Mouse (Mus musculus): ENCODE measurements around the gene Olfr986.
"Not testable (repeated sequence)": the region's sequence is repeated elsewhere in the genome, so short reads cannot be mapped to it uniquely, and the experiment has no call there.

The Olfr986 gene

DNA sequence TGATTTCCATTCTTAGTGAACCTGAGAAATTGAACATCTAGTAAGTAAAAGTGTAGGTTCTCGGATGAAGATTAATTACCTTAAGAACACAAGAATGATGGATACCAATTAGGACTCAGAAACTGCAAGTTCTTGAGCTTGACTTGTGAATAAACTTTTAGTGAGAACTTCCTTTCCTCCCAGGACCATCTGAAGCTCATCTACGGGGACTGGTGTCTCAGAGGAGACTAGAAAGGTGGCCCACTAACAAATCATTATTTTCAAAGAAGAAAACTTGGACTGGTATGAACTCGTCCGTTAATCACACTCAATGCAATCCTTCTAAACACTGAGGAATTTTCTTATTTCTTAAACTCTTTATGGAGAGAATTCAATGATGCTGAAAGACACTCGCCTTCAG is at the start of gene Olfr986:
Gene Olfr986, plus strand, starts transcription at position 301 of the 400 bp plus-strand sequence.
- DNase-seq (ENCODE audit: low spot score in 2 of 2) = no peak

GRCm38 (mm10) chr9:40136987-40137688 is 43.6 kb upstream of the Olfr986 start:
- DNase-seq (ENCODE audit: low spot score in 2 of 2) = no peak

DNA sequence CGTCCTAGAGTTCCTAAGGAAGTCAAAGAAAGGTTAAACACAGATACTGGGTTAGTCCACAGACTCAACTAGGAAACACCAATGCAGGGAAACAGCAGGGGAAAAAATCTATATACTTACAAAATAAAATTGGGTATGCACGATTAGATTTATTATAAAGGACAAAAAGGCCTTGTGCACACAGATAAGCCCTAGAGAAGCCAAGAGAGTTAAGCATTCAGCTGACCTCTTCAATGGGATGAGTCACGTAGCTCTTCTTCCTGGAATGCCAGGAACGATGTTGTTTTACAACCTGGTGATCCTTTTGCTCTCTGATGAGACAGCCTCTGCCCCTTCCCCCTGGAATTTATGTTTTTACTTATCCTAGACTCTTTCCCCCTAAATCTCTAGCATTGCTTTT is 41.2 kb upstream of the Olfr986 start:
- no peak for DNase-seq (ENCODE audit: low spot score in 2 of 2)

GRCm38 (mm10) chr9:40141544-40141943 is 39.2 kb upstream of the Olfr986 start:
- DNase-seq (ENCODE audit: low spot score in 2 of 2) = no peak

DNA sequence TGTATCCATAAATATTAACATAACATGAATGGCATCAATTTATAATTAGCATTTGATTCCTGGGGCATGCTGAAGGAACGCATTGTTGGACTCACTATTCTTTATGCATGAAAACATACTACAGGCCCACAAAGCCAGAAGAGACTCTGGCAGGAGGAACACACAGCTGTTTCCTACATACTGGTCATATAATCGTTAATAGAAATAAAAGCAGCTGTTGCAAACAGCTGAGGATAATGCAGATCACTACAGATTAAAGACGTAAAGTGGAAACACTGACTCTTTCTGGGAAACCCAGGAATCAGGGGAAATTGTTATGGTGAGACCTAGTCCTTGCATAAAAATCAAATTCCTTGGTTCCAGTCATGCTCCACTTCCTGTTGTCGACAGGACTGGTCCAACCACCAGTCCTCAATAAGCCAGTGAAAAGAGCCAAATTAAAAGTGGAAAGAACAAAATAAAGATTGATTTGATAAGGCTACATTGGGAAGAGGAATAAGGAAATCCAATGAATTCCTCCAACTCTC is 25.5 kb upstream of the Olfr986 start:
- DNase-seq (ENCODE audit: low spot score in 2 of 2) = no peak

- DNase-seq (ENCODE audit: low spot score in 2 of 2) = peak in 1 of 2 experiments; percentile 20
These were observed 14.3 kb upstream of the Olfr986 start for GRCm38 (mm10) chr9:40166446-40166845.

- DNase-seq (ENCODE audit: low spot score in 2 of 2) = no peak
These were observed 3.7 kb upstream of the Olfr986 start for GRCm38 (mm10) chr9:40177017-40177416.

GRCm38 (mm10) chr9:40185166-40185565 is 4.4 kb downstream of the Olfr986 start:
- DNase-seq (ENCODE audit: low spot score in 2 of 2) = not testable (repeated sequence)

DNA sequence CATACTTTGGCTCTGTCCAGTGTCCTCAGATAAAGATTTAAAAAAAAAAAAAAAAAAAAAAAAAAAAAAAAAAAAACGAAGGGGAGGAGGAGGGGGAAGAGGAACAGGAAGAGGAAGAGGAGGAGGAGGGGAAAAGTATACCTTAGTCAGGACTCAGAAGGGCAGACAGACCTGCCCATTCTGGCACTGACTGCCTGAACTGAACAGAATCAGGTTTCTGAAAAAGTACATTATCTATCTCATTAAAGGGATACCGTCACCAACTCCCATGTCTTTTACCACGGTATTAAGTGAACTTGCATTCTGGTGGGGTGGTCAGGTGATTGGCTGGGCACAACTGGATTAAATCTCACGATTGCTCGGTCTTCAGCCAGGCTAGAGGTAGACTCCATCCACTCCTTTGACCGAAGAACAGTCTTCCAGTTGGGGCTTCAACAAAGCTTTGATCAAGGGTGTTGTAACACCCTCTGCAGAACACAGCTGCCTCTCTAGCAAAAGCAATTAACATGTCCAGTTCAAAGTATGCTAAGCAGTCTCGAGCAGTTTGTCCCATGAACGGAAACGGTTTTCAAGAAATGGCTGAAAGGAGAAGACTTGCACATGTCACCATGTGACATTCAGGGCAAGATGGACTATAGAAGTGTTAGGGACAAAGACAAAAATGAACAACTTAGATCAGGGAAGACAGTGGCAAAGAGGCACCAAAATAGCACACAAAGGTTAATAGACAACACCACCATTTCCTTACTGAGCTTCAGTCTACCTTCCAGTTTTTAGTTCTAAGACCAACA is 10.6 kb downstream of the Olfr986 start:
- no peak for DNase-seq (ENCODE audit: low spot score in 2 of 2)

- peak; percentile 85 to 88 for DNase-seq (ENCODE audit: low spot score in 2 of 2)
These were observed 11.6 kb downstream of the Olfr986 start, which contains the start of gene Zfp202 for GRCm38 (mm10) chr9:40192098-40193038. Zfp202 (plus strand) TSS chr9:40192316.

GRCm38 (mm10) chr9:40195981-40196380 is 15.3 kb downstream of the Olfr986 start:
- no peak for DNase-seq (ENCODE audit: low spot score in 2 of 2)

GRCm38 (mm10) chr9:40206546-40206950 is 25.8 kb downstream of the Olfr986 start:
- no peak for DNase-seq (ENCODE audit: low spot score in 2 of 2)

GRCm38 (mm10) chr9:40210744-40211143 is 30.0 kb downstream of the Olfr986 start:
- DNase-seq (ENCODE audit: low spot score in 2 of 2) = no peak

- DNase-seq (ENCODE audit: low spot score in 2 of 2) = no peak
These were observed 33.3 kb downstream of the Olfr986 start for GRCm38 (mm10) chr9:40214058-40214457.

DNA sequence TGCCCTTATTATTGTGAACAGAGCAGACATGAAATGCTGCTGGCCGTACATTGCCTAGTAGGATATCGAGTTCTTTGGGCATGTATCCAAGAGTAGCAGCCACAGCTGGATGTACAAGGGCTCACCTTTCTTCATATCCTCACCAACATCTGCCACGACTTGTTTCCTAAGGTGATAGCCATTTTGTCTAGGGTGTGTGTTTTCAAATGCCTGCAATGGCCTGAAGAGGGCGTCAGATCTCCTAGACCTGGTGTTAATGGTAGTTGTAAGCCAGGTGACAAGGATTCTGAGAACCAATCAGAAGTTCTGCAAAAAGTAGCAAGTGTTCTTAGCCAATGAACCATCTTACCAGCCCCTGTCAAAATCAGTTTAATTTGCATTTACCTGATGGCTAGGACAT is 35.9 kb downstream of the Olfr986 start:
- DNase-seq (ENCODE audit: low spot score in 2 of 2) = no peak

- no peak for DNase-seq (ENCODE audit: low spot score in 2 of 2)
These were observed 43.6 kb downstream of the Olfr986 start for GRCm38 (mm10) chr9:40224289-40224688.

- DNase-seq (ENCODE audit: low spot score in 2 of 2) = no peak
These were observed 47.4 kb downstream of the Olfr986 start for GRCm38 (mm10) chr9:40227874-40228789.

- no peak for DNase-seq (ENCODE audit: low spot score in 2 of 2)
These were observed 48.1 kb downstream of the Olfr986 start for GRCm38 (mm10) chr9:40228804-40229331.

DNA sequence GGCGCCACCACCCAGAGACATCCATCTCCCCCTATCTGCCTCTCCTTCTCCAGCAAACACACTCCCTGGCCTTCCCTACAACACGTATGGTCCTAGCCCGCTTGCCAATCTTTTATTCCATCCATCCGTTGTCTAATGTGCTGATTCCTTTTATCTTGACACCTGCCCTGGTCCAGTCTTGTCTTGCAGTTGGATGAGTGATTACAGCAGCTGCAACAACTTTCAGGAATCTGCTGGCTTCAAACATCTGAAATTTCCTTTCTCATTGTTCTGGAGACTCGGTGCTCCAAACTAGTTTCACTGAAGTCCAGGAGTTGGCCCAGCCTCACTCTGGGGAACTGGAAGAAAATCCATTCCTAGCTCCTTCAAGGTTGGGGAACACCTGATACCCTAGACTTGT is 48.8 kb downstream of the Olfr986 start:
- no peak for DNase-seq (ENCODE audit: low spot score in 2 of 2)

- no peak for DNase-seq (ENCODE audit: low spot score in 2 of 2)
These were observed 50.3 kb downstream of the Olfr986 start for GRCm38 (mm10) chr9:40231019-40231418.
